Mouse (Mus musculus) neural tube, embryonic 11.5 days (tissue): ENCODE data around the gene Etv6. TPM values are rescaled to one million over a fixed set of nuclear protein-coding genes. Genes with fewer than 3 reads are reported as not detected.

ENCODE experiments used
- ATAC-seq: fragments of 200-750 bp; cut with Nextera tagmentation; 2 replicates; pipeline ENCODE4 v1.8.0; 2017; ENCODE audit warnings: moderate number of reproducible peaks, mild to moderate bottlenecking, moderate TSS enrichment, moderate library complexity; ENCODE audit not compliant: insufficient read depth, low FRiP score, low TSS enrichment
- DNase-seq: peaks from one replicate; pipeline ENCODE4 v3.0.0-alpha.2; 2015; ENCODE audit warnings: low spot score
- H3K27ac ChIP-seq: fragments of 300-500 bp; sonication (generic); 2 replicates; pipeline ENCODE4 v1.5.1; 2014; ENCODE audit warnings: low read depth, mild to moderate bottlenecking, low read length
- H3K27me3 ChIP-seq: fragments of 300-500 bp; sonication (generic); 2 replicates; pipeline ENCODE4 v1.6.1; 2014; ENCODE audit warnings: mild to moderate bottlenecking, low read length, mixed read lengths; ENCODE audit not compliant: control insufficient read depth, insufficient read depth
- H3K36me3 ChIP-seq: fragments of 300-500 bp; sonication (generic); 2 replicates; pipeline ENCODE4 v1.6.1; 2014; ENCODE audit warnings: mild to moderate bottlenecking, low read length, moderate library complexity, mixed read lengths; ENCODE audit not compliant: control insufficient read depth, insufficient read depth
- H3K4me1 ChIP-seq: fragments of 300-500 bp; sonication (generic); 2 replicates; pipeline ENCODE4 v1.6.1; 2014; ENCODE audit warnings: low read length, mixed read lengths; ENCODE audit not compliant: control insufficient read depth, insufficient read depth
- H3K4me2 ChIP-seq: fragments of 300-500 bp; sonication (generic); 2 replicates; pipeline ENCODE4 v1.6.1; 2014; ENCODE audit warnings: low read depth, mild to moderate bottlenecking, moderate library complexity
- H3K4me3 ChIP-seq: fragments of 300-500 bp; sonication (generic); 2 replicates; pipeline ENCODE4 v1.5.1; 2014; ENCODE audit warnings: low read depth, low read length
- H3K9ac ChIP-seq: fragments of 300-500 bp; sonication (generic); 2 replicates; pipeline ENCODE4 v1.6.1; 2014; ENCODE audit warnings: mild to moderate bottlenecking, low read length
- H3K9me3 ChIP-seq: fragments of 300-500 bp; sonication (generic); 2 replicates; pipeline ENCODE4 v1.6.1; 2016; ENCODE audit warnings: low read length; ENCODE audit not compliant: control insufficient read depth
- WGBS: fragments of 180-500 bp; shearing (Covaris S2); extraction: QIAGEN DNeasy Blood & Tissue Kit; methylation state at CpG from one replicate; pipeline ENCODE4 v1.1.7; 2014; 5-methylcytosine and 5-hydroxymethylcytosine counted together
- polyA plus RNA-seq: library from polyadenylated mRNA; unstranded; fragments of >200 nt; fragmentation: Nextera tagmentation; extraction: Ambion mirVana; gene quantifications from 2 replicates; pipeline ENCODE4 v1.2.1, GENCODE M21; 2014

Gene Etv6
- polyA plus RNA-seq, 1 experiment from 2014 or later = 16.9 TPM

GRCm38 (mm10) chr6:134297884-134298619, 262.6 kb downstream of the Etv6 start:
- ATAC-seq = no peak

DNA sequence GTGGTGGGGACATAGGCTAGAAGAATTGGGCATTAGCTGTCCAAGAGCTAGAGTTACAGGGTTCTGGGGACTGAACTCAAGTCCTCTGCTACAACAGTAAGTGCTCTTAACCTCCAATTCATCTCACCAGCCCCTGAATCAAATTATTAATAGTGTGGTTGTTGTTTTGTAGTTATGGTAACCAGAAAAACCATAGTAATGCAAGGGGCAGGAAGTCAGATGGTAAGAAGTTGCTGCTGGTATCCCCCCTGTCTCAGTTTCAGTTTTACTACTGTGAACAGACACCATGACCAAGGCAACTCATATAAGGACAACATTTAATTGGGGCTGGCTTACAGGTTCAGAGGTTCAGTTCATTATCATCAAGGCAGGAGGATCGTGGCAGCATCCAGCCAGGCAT, 266.5 kb downstream of the Etv6 start:
- Histone ChIP-seq H3K36me3 (no peaks in the 10 kb centered on the region), H3K9me3 (no peaks in the 10 kb centered on the region), H3K27me3 (no peaks in the 10 kb centered on the region), H3K4me1 (no peaks in the 10 kb centered on the region), H3K4me2 (no peak overlapping the region), H3K4me3 (no peak overlapping the region), H3K9ac (no peak overlapping the region), H3K27ac (no peak overlapping the region)
- no peak for ATAC-seq
- DNase-seq = no peak
- WGBS = 87% methylated on average over 1 of the region's 1 CpGs

More at GRCm38 (mm10) chr6:134297884-134298619, 262.6 kb downstream of the Etv6 start:
- Histone ChIP-seq H3K4me2 (no peak overlapping the region), H3K9ac (no peak overlapping the region), H3K9me3 (no peaks in the 10 kb centered on the region), H3K4me1 (no peaks in the 10 kb centered on the region), H3K4me3 (no peak overlapping the region), H3K27me3 (no peaks in the 10 kb centered on the region), H3K27ac (no peak overlapping the region), H3K36me3 (no peaks in the 10 kb centered on the region)
- WGBS = 89% methylated on average over 13 of the region's 13 CpGs
- DNase-seq = no peak

DNA sequence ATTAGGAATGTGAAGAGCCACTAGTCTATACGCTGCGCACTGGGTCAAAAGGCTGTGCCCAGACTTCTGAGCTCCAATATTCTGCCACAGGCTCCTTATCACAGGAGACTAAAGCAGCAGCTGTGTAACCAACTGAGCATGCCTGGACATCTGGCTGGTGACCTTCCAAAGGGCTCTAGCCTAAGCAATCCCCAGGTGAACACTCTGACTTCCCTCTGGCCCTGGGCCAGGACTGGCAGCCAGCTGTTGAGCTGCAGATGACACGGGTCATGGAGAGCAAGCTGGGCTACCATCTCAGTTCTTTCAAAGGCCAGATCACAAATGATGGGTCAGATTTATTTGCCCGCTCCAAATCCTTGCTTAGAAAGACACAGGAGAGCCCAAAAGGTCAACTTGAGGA, 275.8 kb downstream of the Etv6 start:
- H3K4me1 ChIP-seq = no peaks in the 10 kb centered on the region
- WGBS = 80% methylated on average over 4 of the region's 4 CpGs
- H3K9ac ChIP-seq = no peak overlapping the region
- H3K9me3 ChIP-seq = no peaks in the 10 kb centered on the region
- H3K4me3 ChIP-seq = no peak overlapping the region
- H3K4me2 ChIP-seq = no peak overlapping the region
- DNase-seq (no peak), ATAC-seq (no peak)
- no peaks in the 10 kb centered on the region for H3K27me3 ChIP-seq
- H3K27ac ChIP-seq = no peak overlapping the region
- H3K36me3 ChIP-seq = no peaks in the 10 kb centered on the region

DNA sequence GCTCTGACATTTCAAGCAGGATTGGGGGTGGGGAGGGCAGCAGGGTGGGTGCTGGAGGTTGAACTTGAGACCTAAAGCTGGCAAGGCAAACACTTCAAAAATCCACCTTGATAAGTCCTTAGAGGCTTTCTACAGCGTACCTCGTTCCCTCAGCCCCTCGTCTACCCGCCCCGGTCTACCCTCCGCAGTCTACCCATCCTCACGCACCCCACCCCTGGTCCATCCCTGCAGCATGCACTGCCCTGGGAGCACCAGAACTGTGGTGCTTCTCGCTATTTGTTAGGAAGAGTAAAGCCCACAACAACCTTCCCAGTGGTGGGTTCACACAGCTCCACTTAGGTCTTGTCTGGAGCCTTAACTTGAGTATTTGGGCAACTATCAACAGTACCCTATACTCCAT, 277.1 kb downstream of the Etv6 start:
- WGBS = 94% methylated on average over 8 of the region's 8 CpGs
- Histone ChIP-seq H3K27ac (no peak overlapping the region), H3K4me3 (no peak overlapping the region), H3K27me3 (no peaks in the 10 kb centered on the region), H3K4me2 (no peak overlapping the region), H3K9ac (no peak overlapping the region), H3K36me3 (no peaks in the 10 kb centered on the region), H3K4me1 (no peaks in the 10 kb centered on the region), H3K9me3 (no peaks in the 10 kb centered on the region)
- DNase-seq = no peak
- ATAC-seq = no peak

GRCm38 (mm10) chr6:134317371-134317770, 281.9 kb downstream of the Etv6 start:
- 91% methylated on average over 13 of the region's 13 CpGs for WGBS
- DNase-seq (no peak), ATAC-seq (no peak)
- no peaks in the 10 kb centered on the region for H3K27me3 ChIP-seq
- H3K36me3 ChIP-seq = no peaks in the 10 kb centered on the region
- no peaks in the 10 kb centered on the region for H3K4me1 ChIP-seq
- no peak overlapping the region for H3K9ac ChIP-seq
- no peak overlapping the region for H3K27ac ChIP-seq
- H3K9me3 ChIP-seq = no peaks in the 10 kb centered on the region
- H3K4me2 ChIP-seq = no peak overlapping the region
- H3K4me3 ChIP-seq = no peak overlapping the region

Other genes starting within 250 kb of the Etv6 start
- gene Kap, start 181.9 kb upstream of the Etv6 start, polyA plus RNA-seq = not detected in 2 replicates